Mouse (Mus musculus): ENCODE data around the gene Best2. TPM values are rescaled to one million over a fixed set of nuclear protein-coding genes. Genes with fewer than 3 reads are reported as not detected.
A peak's percentile ranks its signal among the peaks of the same experiment; 100 is the strongest.

The Best2 gene
- polyA plus RNA-seq, 1 experiment from 2014 or later, result 0.28 TPM

GRCm38 (mm10) chr8:85025098-85025932 is 11.0 kb upstream of the Best2 start, which contains the start of gene Asna1:
TSS of gene Asna1 (minus strand) at chr8:85025281.
- peaks cover 9% of the 10 kb centered on the region for H3K36me3 ChIP-seq (ENCODE audit: control insufficient read depth, insufficient read depth, low read length)
- peak within 1 kb of the TSS; percentile 67 for H3K4me3 ChIP-seq (ENCODE audit: low read length)
- peak within 1 kb of the TSS; percentile 73 for H3K9ac ChIP-seq (ENCODE audit: low read depth, low read length)
- H3K27ac ChIP-seq (ENCODE audit: low read length), result peak within 1 kb of the TSS; percentile 79
- no peaks in the 10 kb centered on the region for H3K9me3 ChIP-seq (ENCODE audit: control insufficient read depth, low read length)
- peaks cover 33% of the 10 kb centered on the region for H3K4me1 ChIP-seq (ENCODE audit: control insufficient read depth, insufficient read depth, low read length)
- no peaks in the 10 kb centered on the region for H3K27me3 ChIP-seq (replicated peaks; ENCODE audit: control insufficient read depth, insufficient read depth, low read length)
- peak within 1 kb of the TSS; percentile 81 for H3K4me2 ChIP-seq (ENCODE audit: low read depth, low read length)
- ATAC-seq, result peak; percentile 89
- 4% methylated on average over 30 of the region's 30 CpGs for WGBS

- peak overlapping the region; percentile 81; the same call in 1 of the 2 replicates for H3K4me2 ChIP-seq (ENCODE audit: low read depth, low read length)
- H3K4me3 ChIP-seq (ENCODE audit: low read length), result 0 out of 2 replicates have a peak overlapping the region, but pooled peaks have one; percentile 67
- 94% methylated on average over 3 of the region's 3 CpGs for WGBS
Observed at GRCm38 (mm10) chr8:85023846-85024245, 9.5 kb upstream of the Best2 start.

GRCm38 (mm10) chr8:85021514-85022055 is 7.3 kb upstream of the Best2 start:
- Histone ChIP-seq H3K9ac (ENCODE audit: low read depth, low read length) (no peak overlapping the region), H3K4me2 (ENCODE audit: low read depth, low read length) (no peak overlapping the region), H3K4me1 (ENCODE audit: control insufficient read depth, insufficient read depth, low read length) (peaks cover 19% of the 10 kb centered on the region), H3K36me3 (ENCODE audit: control insufficient read depth, insufficient read depth, low read length) (peaks cover 7% of the 10 kb centered on the region), H3K9me3 (ENCODE audit: control insufficient read depth, low read length) (no peaks in the 10 kb centered on the region), H3K4me3 (ENCODE audit: low read length) (no peak overlapping the region), H3K27me3 (replicated peaks; ENCODE audit: control insufficient read depth, insufficient read depth, low read length) (no peaks in the 10 kb centered on the region), H3K27ac (ENCODE audit: low read length) (no peak overlapping the region)
- WGBS, result 90% methylated on average over 3 of the region's 3 CpGs
- no peak for ATAC-seq

More at GRCm38 (mm10) chr8:85023846-85024245, 9.5 kb upstream of the Best2 start:
- ATAC-seq, result no peak
- Histone ChIP-seq H3K9ac (ENCODE audit: low read depth, low read length) (0 out of 2 replicates have a peak overlapping the region, but pooled peaks have one; percentile 73), H3K9me3 (ENCODE audit: control insufficient read depth, low read length) (no peaks in the 10 kb centered on the region), H3K27ac (ENCODE audit: low read length) (no peak overlapping the region), H3K27me3 (replicated peaks; ENCODE audit: control insufficient read depth, insufficient read depth, low read length) (no peaks in the 10 kb centered on the region), H3K4me1 (ENCODE audit: control insufficient read depth, insufficient read depth, low read length) (peaks cover 27% of the 10 kb centered on the region), H3K36me3 (ENCODE audit: control insufficient read depth, insufficient read depth, low read length) (peaks cover 2% of the 10 kb centered on the region)

GRCm38 (mm10) chr8:85017209-85017608 is 2.9 kb upstream of the Best2 start:
- no peak overlapping the region for H3K27ac ChIP-seq (ENCODE audit: low read length)
- no peak overlapping the region for H3K4me3 ChIP-seq (ENCODE audit: low read length)
- ATAC-seq, result no peak
- 47% methylated on average over 5 of the region's 5 CpGs for whole genome bisulfite sequencing
- no peaks in the 10 kb centered on the region for H3K4me1 ChIP-seq (ENCODE audit: control insufficient read depth, insufficient read depth, low read length)
- peaks cover 7% of the 10 kb centered on the region; the same call in 1 of the 2 replicates for H3K36me3 ChIP-seq (ENCODE audit: control insufficient read depth, insufficient read depth, low read length)
- H3K9ac ChIP-seq (ENCODE audit: low read depth, low read length), result no peak overlapping the region
- H3K9me3 ChIP-seq (ENCODE audit: control insufficient read depth, low read length), result no peaks in the 10 kb centered on the region
- H3K4me2 ChIP-seq (ENCODE audit: low read depth, low read length), result no peak overlapping the region
- H3K27me3 ChIP-seq (replicated peaks; ENCODE audit: control insufficient read depth, insufficient read depth, low read length), result peaks cover 3% of the 10 kb centered on the region

- Histone ChIP-seq H3K27ac (ENCODE audit: low read length) (no peak overlapping the region), H3K36me3 (ENCODE audit: control insufficient read depth, insufficient read depth, low read length) (peaks cover 7% of the 10 kb centered on the region; the same call in 1 of the 2 replicates), H3K4me3 (ENCODE audit: low read length) (no peak overlapping the region), H3K9me3 (ENCODE audit: control insufficient read depth, low read length) (no peaks in the 10 kb centered on the region), H3K4me1 (ENCODE audit: control insufficient read depth, insufficient read depth, low read length) (no peaks in the 10 kb centered on the region), H3K9ac (ENCODE audit: low read depth, low read length) (no peak overlapping the region), H3K27me3 (replicated peaks; ENCODE audit: control insufficient read depth, insufficient read depth, low read length) (peaks cover 3% of the 10 kb centered on the region), H3K4me2 (ENCODE audit: low read depth, low read length) (no peak overlapping the region)
- no peak for ATAC-seq
- WGBS, result 67% methylated on average over 10 of the region's 10 CpGs
Observed at GRCm38 (mm10) chr8:85016724-85017123, 2.4 kb upstream of the Best2 start.

GRCm38 (mm10) chr8:85013230-85013840 is 996 bp downstream of the Best2 start:
- Histone ChIP-seq H3K9me3 (ENCODE audit: control insufficient read depth, low read length) (no peaks in the 10 kb centered on the region), H3K4me1 (ENCODE audit: control insufficient read depth, insufficient read depth, low read length) (no peaks in the 10 kb centered on the region), H3K36me3 (ENCODE audit: control insufficient read depth, insufficient read depth, low read length) (0 out of 2 replicates have a peak, but pooled peaks cover 1% of the 10 kb centered on the region), H3K27me3 (replicated peaks; ENCODE audit: control insufficient read depth, insufficient read depth, low read length) (peaks cover 21% of the 10 kb centered on the region), H3K4me3 (ENCODE audit: low read length) (peak overlapping the region; percentile 39), H3K9ac (ENCODE audit: low read depth, low read length) (peak overlapping the region; percentile 55), H3K27ac (ENCODE audit: low read length) (no peak overlapping the region), H3K4me2 (ENCODE audit: low read depth, low read length) (peak overlapping the region; percentile 78)
- peak; percentile 69 for ATAC-seq
- 4% methylated on average over 26 of the region's 26 CpGs for WGBS

- H3K4me3 ChIP-seq (ENCODE audit: low read length), result no peak overlapping the region
- H3K9me3 ChIP-seq (ENCODE audit: control insufficient read depth, low read length), result no peaks in the 10 kb centered on the region
- H3K9ac ChIP-seq (ENCODE audit: low read depth, low read length), result no peak overlapping the region
- no peak for ATAC-seq
- peaks cover 27% of the 10 kb centered on the region for H3K27me3 ChIP-seq (replicated peaks; ENCODE audit: control insufficient read depth, insufficient read depth, low read length)
- H3K4me1 ChIP-seq (ENCODE audit: control insufficient read depth, insufficient read depth, low read length), result no peaks in the 10 kb centered on the region
- no peaks in the 10 kb centered on the region for H3K36me3 ChIP-seq (ENCODE audit: control insufficient read depth, insufficient read depth, low read length)
- no peak overlapping the region for H3K27ac ChIP-seq (ENCODE audit: low read length)
- WGBS, result 9% methylated on average over 28 of the region's 28 CpGs
- no peak overlapping the region for H3K4me2 ChIP-seq (ENCODE audit: low read depth, low read length)
Observed at GRCm38 (mm10) chr8:85011242-85011641, 3.1 kb downstream of the Best2 start.

GRCm38 (mm10) chr8:85007686-85008085 is 6.6 kb downstream of the Best2 start:
- Histone ChIP-seq H3K36me3 (ENCODE audit: control insufficient read depth, insufficient read depth, low read length) (no peaks in the 10 kb centered on the region), H3K4me2 (ENCODE audit: low read depth, low read length) (no peak overlapping the region), H3K9me3 (ENCODE audit: control insufficient read depth, low read length) (no peaks in the 10 kb centered on the region), H3K4me3 (ENCODE audit: low read length) (no peak overlapping the region), H3K9ac (ENCODE audit: low read depth, low read length) (no peak overlapping the region), H3K27ac (ENCODE audit: low read length) (no peak overlapping the region), H3K27me3 (replicated peaks; ENCODE audit: control insufficient read depth, insufficient read depth, low read length) (peaks cover 27% of the 10 kb centered on the region), H3K4me1 (ENCODE audit: control insufficient read depth, insufficient read depth, low read length) (no peaks in the 10 kb centered on the region)
- peak; percentile 9; the same call in 1 of the 2 replicates for ATAC-seq
- 19% methylated on average over 25 of the region's 25 CpGs for WGBS

GRCm38 (mm10) chr8:84997649-84998295 is 16.6 kb downstream of the Best2 start:
- peak overlapping the region; percentile 43 for H3K9ac ChIP-seq (ENCODE audit: low read depth, low read length)
- no peak overlapping the region for H3K4me2 ChIP-seq (ENCODE audit: low read depth, low read length)
- peaks cover 16% of the 10 kb centered on the region for H3K4me1 ChIP-seq (ENCODE audit: control insufficient read depth, insufficient read depth, low read length)
- H3K4me3 ChIP-seq (ENCODE audit: low read length), result no peak overlapping the region
- 11% methylated on average over 19 of the region's 19 CpGs for WGBS
- H3K27me3 ChIP-seq (replicated peaks; ENCODE audit: control insufficient read depth, insufficient read depth, low read length), result no peaks in the 10 kb centered on the region
- peak; percentile 73 for ATAC-seq
- no peak overlapping the region for H3K27ac ChIP-seq (ENCODE audit: low read length)
- no peaks in the 10 kb centered on the region for H3K9me3 ChIP-seq (ENCODE audit: control insufficient read depth, low read length)
- H3K36me3 ChIP-seq (ENCODE audit: control insufficient read depth, insufficient read depth, low read length), result no peaks in the 10 kb centered on the region; the same call in 1 of the 2 replicates
